Mouse (Mus musculus) heart, adult 2 months (tissue): ENCODE measurements at regions not wholly inside any gene's neighbourhood (a gene's known extent, or its start where the extent isn't known, plus 50 kb on each side); places are given as distances from the start of the nearest gene placed in this dataset.

Experiments
- CTCF ChIP-seq: fragments of 200-600 bp; IDR thresholded peaks from 2 replicates; pipeline ENCODE4 v1.8.1; 2022; ENCODE audit warnings: antibody characterized with exemption, mild to moderate bottlenecking, moderate library complexity
- POLR2A ChIP-seq: fragments of 200-500 bp; IDR thresholded peaks from 2 replicates; pipeline ENCODE4 v1.6.1; 2011; ENCODE audit warnings: mild to moderate bottlenecking, low read depth, low read length, control low read depth; ENCODE audit not compliant: insufficient read depth

- TF ChIP-seq CTCF (no peak), POLR2A (no peak)
Observed at GRCm38 (mm10) chr16:73105496-73105895, 797.4 kb downstream of the Robo1 start.
